Mouse (Mus musculus): ENCODE data around the gene Cstf1.

- no peak for TF ChIP-seq CTCF (IDR thresholded peaks at IDR 0.05)
- TF ChIP-seq POLR2A (IDR thresholded peaks at IDR 0.05; ENCODE audit: insufficient read depth, low read depth, low read length) = no peak
These were observed 34.5 kb downstream of the Cstf1 start for GRCm38 (mm10) chr2:172405011-172405410.

Measured in heart, adult 2 months (tissue).